Mouse (Mus musculus) thymus, postnatal 36 days (tissue): ENCODE data around the gene Snx29.

Source experiments
- DNase-seq, 2 experiments: peaks; one replicate each; pipeline ENCODE4 v3.0.0; 2022; ENCODE audit warnings: mixed read lengths in 2 of 2

Gene Snx29

GRCm38 (mm10) chr16:11455545-11456140 is 132.9 kb downstream of the Snx29 start:
- no peak for DNase-seq

- DNase-seq: peak in 1 of 2 experiments; percentile 18
Measured at GRCm38 (mm10) chr16:11456141-11456645, 133.5 kb downstream of the Snx29 start.

GRCm38 (mm10) chr16:11457136-11457535 is 134.4 kb downstream of the Snx29 start:
- no peak for DNase-seq

GRCm38 (mm10) chr16:11457609-11458350 is 135.1 kb downstream of the Snx29 start:
- DNase-seq: no peak

- DNase-seq: no peak
Measured at GRCm38 (mm10) chr16:11460210-11460609, 137.5 kb downstream of the Snx29 start.

GRCm38 (mm10) chr16:11461612-11462011 is 138.9 kb downstream of the Snx29 start:
- DNase-seq: peak in 1 of 2 experiments; percentile 29

- peak; percentile 56 to 58 for DNase-seq
Measured at GRCm38 (mm10) chr16:11468533-11469179, 145.9 kb downstream of the Snx29 start.

- no peak for DNase-seq
Measured at GRCm38 (mm10) chr16:11469491-11469890, 146.8 kb downstream of the Snx29 start.

GRCm38 (mm10) chr16:11471246-11471645 is 148.5 kb downstream of the Snx29 start:
- no peak for DNase-seq

- DNase-seq: no peak
Measured at GRCm38 (mm10) chr16:11472852-11473251, 150.1 kb downstream of the Snx29 start.

- no peak for DNase-seq
Measured at GRCm38 (mm10) chr16:11473474-11473873, 150.8 kb downstream of the Snx29 start.

GRCm38 (mm10) chr16:11473893-11474505 is 151.3 kb downstream of the Snx29 start:
- no peak for DNase-seq

- no peak for DNase-seq
Measured at GRCm38 (mm10) chr16:11475137-11475943, 152.6 kb downstream of the Snx29 start.

GRCm38 (mm10) chr16:11476314-11476713 is 153.6 kb downstream of the Snx29 start:
- no peak for DNase-seq

GRCm38 (mm10) chr16:11476968-11477367 is 154.3 kb downstream of the Snx29 start:
- no peak for DNase-seq

- no peak for DNase-seq
Measured at GRCm38 (mm10) chr16:11477591-11477990, 154.9 kb downstream of the Snx29 start.

GRCm38 (mm10) chr16:11479605-11480004 is 156.9 kb downstream of the Snx29 start:
- DNase-seq: no peak

GRCm38 (mm10) chr16:11482189-11482588 is 159.5 kb downstream of the Snx29 start:
- no peak for DNase-seq

- peak; percentile 6 to 33 for DNase-seq
Measured at GRCm38 (mm10) chr16:11494895-11495294, 172.2 kb downstream of the Snx29 start.

- DNase-seq: no peak
Measured at GRCm38 (mm10) chr16:11495923-11496616, 173.4 kb downstream of the Snx29 start.

- DNase-seq: no peak
Measured at GRCm38 (mm10) chr16:11496721-11497120, 174.0 kb downstream of the Snx29 start.

- DNase-seq: no peak
Measured at GRCm38 (mm10) chr16:11500061-11500460, 177.4 kb downstream of the Snx29 start.
